Mouse (Mus musculus): ENCODE measurements at regions not wholly inside any gene's neighbourhood (a gene's known extent, or its start where the extent isn't known, plus 50 kb on each side); places are given as distances from the start of the nearest gene placed in this dataset.

DNA sequence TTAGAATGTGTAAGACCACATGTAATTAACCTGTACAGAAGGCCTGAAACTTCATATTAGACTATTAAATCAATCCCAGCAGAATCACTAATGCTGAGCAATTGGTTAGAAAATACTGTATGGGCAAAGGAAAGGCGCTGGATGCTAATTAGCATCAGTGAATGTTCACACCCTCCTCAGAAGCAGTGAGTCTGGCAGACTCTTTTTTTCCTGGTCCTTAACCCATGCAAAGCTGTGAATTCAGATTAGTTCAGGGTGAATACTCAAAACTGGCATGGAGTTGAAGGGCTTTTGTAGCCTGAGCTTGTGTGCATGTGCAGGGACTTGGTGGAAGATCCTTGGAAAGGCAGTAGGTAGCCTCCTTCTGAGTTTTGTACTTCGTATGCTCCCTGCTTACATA is 179.3 kb downstream of the Slc4a3 start:
- H3K4me1 ChIP-seq (ENCODE audit: control insufficient read depth, insufficient read depth, low read length): no peaks in the 10 kb centered on the region
- H3K4me3 ChIP-seq (ENCODE audit: insufficient read depth, low read depth, low read length): no peak overlapping the region
- WGBS: 46% methylated on average over 2 of the region's 2 CpGs
- TF ChIP-seq CTCF (IDR thresholded peaks at IDR 0.05; ENCODE audit: insufficient read depth, low read depth, low read length) (no peak), POLR2A (IDR thresholded peaks at IDR 0.05; ENCODE audit: insufficient read depth, low read depth, low read length) (no peak)
- H3K27ac ChIP-seq (ENCODE audit: insufficient read depth, low read depth, low read length): no peak overlapping the region

DNA sequence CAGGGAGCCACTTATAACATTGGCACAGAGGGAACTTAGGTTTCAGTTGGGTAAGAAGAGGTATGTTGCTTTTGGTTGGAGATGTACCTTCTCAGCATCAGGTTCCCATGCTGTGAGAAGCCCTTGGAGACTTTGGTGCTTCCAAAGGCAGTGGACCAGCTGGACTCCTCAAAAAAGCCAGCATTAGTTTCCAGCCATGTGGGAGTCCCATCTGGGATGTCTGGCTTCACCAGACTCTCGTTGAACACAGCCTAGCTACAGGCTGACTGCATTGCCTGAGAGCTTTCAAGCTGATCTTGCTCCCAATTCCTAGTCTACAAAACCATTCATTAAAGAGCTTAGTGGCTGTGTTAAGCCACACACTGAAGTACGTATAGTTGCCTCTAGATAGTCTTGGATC is 182.8 kb downstream of the Slc4a3 start:
- Histone ChIP-seq H3K27ac (ENCODE audit: insufficient read depth, low read depth, low read length) (no peak overlapping the region), H3K4me1 (ENCODE audit: control insufficient read depth, insufficient read depth, low read length) (no peaks in the 10 kb centered on the region), H3K4me3 (ENCODE audit: insufficient read depth, low read depth, low read length) (no peak overlapping the region)
- no peak for TF ChIP-seq CTCF (IDR thresholded peaks at IDR 0.05; ENCODE audit: insufficient read depth, low read depth, low read length)
- TF ChIP-seq POLR2A (IDR thresholded peaks at IDR 0.05; ENCODE audit: insufficient read depth, low read depth, low read length): no peak
- WGBS: 67% methylated on average over 2 of the region's 2 CpGs

- TF ChIP-seq POLR2A (IDR thresholded peaks at IDR 0.05; ENCODE audit: insufficient read depth, low read depth, low read length) (no peak), CTCF (IDR thresholded peaks at IDR 0.05; ENCODE audit: insufficient read depth, low read depth, low read length) (no peak)
- Histone ChIP-seq H3K27ac (ENCODE audit: insufficient read depth, low read depth, low read length) (no peak overlapping the region), H3K4me1 (ENCODE audit: control insufficient read depth, insufficient read depth, low read length) (no peaks in the 10 kb centered on the region), H3K4me3 (ENCODE audit: insufficient read depth, low read depth, low read length) (no peak overlapping the region)
- WGBS: 80% methylated on average over 4 of the region's 4 CpGs
These were observed 187.7 kb downstream of the Slc4a3 start for GRCm38 (mm10) chr1:75733791-75734190.

- H3K4me1 ChIP-seq (ENCODE audit: control insufficient read depth, insufficient read depth, low read length): no peaks in the 10 kb centered on the region
- H3K4me3 ChIP-seq (ENCODE audit: insufficient read depth, low read depth, low read length): no peak overlapping the region
- WGBS: 29% methylated on average over 5 of the region's 5 CpGs
- TF ChIP-seq CTCF (IDR thresholded peaks at IDR 0.05; ENCODE audit: insufficient read depth, low read depth, low read length) (no peak), POLR2A (IDR thresholded peaks at IDR 0.05; ENCODE audit: insufficient read depth, low read depth, low read length) (no peak)
- H3K27ac ChIP-seq (ENCODE audit: insufficient read depth, low read depth, low read length): no peak overlapping the region
These were observed 192.6 kb downstream of the Slc4a3 start for GRCm38 (mm10) chr1:75738651-75739050.

DNA sequence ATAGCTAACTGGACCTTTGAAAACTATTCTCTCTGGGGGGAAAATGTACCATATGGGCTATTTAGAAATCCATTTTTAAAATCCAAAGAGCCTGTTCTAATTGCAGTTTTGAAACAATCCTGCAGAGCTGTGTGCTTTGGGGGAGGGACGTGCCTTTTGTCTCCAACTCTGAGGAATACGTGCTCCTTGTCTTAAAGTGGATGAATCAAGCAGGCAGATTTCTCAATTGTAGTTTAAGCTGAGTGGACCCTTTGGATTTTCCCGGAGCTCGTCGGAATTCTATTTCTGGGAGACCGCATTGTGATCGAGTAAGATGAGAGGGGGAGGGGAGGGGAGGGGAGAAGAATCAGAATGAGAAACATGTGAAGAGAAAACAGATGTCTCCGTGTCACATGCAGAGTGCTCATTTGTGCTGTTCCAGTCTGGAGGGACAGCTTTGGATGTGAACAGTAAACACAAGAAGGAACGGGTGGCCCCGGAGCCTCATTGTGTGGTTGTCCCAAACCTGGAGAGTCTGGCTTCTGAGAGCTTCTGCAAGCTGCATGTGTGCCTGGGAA is 203.7 kb downstream of the Slc4a3 start:
- no peak overlapping the region for H3K27ac ChIP-seq (ENCODE audit: insufficient read depth, low read depth, low read length)
- 0 out of 2 replicates have a peak, but pooled peaks cover 3% of the 10 kb centered on the region for H3K4me1 ChIP-seq (ENCODE audit: control insufficient read depth, insufficient read depth, low read length)
- H3K4me3 ChIP-seq (ENCODE audit: insufficient read depth, low read depth, low read length): no peak overlapping the region
- TF ChIP-seq POLR2A (IDR thresholded peaks at IDR 0.05; ENCODE audit: insufficient read depth, low read depth, low read length): no peak
- TF ChIP-seq CTCF (IDR thresholded peaks at IDR 0.05; ENCODE audit: insufficient read depth, low read depth, low read length): no peak
- WGBS: 20% methylated on average over 10 of the region's 10 CpGs

GRCm38 (mm10) chr1:75772131-75772530 is 226.1 kb downstream of the Slc4a3 start:
- WGBS: 67% methylated on average over 5 of the region's 5 CpGs
- no peak overlapping the region for H3K27ac ChIP-seq (ENCODE audit: insufficient read depth, low read depth, low read length)
- H3K4me3 ChIP-seq (ENCODE audit: insufficient read depth, low read depth, low read length): no peak overlapping the region
- no peaks in the 10 kb centered on the region for H3K4me1 ChIP-seq (ENCODE audit: control insufficient read depth, insufficient read depth, low read length)
- no peak for TF ChIP-seq POLR2A (IDR thresholded peaks at IDR 0.05; ENCODE audit: insufficient read depth, low read depth, low read length)
- TF ChIP-seq CTCF (IDR thresholded peaks at IDR 0.05; ENCODE audit: insufficient read depth, low read depth, low read length): no peak

DNA sequence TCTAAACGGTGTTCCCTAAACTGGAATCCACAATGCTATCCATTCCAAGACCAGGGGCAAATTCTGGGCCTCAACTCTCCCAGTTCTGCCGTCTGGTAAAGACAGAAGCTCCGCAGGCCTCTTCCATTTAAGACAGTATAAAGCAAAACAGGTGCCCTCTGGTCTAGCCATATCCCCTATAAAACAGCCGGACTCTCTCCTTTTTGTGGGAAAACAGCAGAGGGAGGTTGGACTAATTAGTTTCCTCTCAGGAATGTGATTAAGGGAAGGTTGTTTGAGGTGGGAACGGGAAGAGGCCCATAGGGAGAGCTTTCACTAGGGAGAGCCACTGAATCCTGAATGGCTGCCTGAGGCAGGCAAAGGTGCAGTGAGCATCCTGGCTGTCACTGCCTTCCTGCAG is 226.9 kb downstream of the Slc4a3 start:
- H3K4me1 ChIP-seq (ENCODE audit: control insufficient read depth, insufficient read depth, low read length): no peaks in the 10 kb centered on the region
- TF ChIP-seq CTCF (IDR thresholded peaks at IDR 0.05; ENCODE audit: insufficient read depth, low read depth, low read length) (no peak), POLR2A (IDR thresholded peaks at IDR 0.05; ENCODE audit: insufficient read depth, low read depth, low read length) (no peak)
- H3K27ac ChIP-seq (ENCODE audit: insufficient read depth, low read depth, low read length): no peak overlapping the region
- H3K4me3 ChIP-seq (ENCODE audit: insufficient read depth, low read depth, low read length): no peak overlapping the region
- WGBS: 86% methylated on average over 5 of the region's 5 CpGs

GRCm38 (mm10) chr1:75778889-75779288 is 232.8 kb downstream of the Slc4a3 start:
- WGBS: 79% methylated on average over 8 of the region's 8 CpGs
- no peak for TF ChIP-seq CTCF (IDR thresholded peaks at IDR 0.05; ENCODE audit: insufficient read depth, low read depth, low read length)
- no peak for TF ChIP-seq POLR2A (IDR thresholded peaks at IDR 0.05; ENCODE audit: insufficient read depth, low read depth, low read length)
- H3K4me3 ChIP-seq (ENCODE audit: insufficient read depth, low read depth, low read length): no peak overlapping the region
- no peaks in the 10 kb centered on the region for H3K4me1 ChIP-seq (ENCODE audit: control insufficient read depth, insufficient read depth, low read length)
- H3K27ac ChIP-seq (ENCODE audit: insufficient read depth, low read depth, low read length): no peak overlapping the region

- TF ChIP-seq CTCF (IDR thresholded peaks at IDR 0.05; ENCODE audit: insufficient read depth, low read depth, low read length) (no peak), POLR2A (IDR thresholded peaks at IDR 0.05; ENCODE audit: insufficient read depth, low read depth, low read length) (no peak)
- WGBS: 45% methylated on average over 2 of the region's 2 CpGs
- Histone ChIP-seq H3K4me1 (ENCODE audit: control insufficient read depth, insufficient read depth, low read length) (no peaks in the 10 kb centered on the region), H3K4me3 (ENCODE audit: insufficient read depth, low read depth, low read length) (no peak overlapping the region), H3K27ac (ENCODE audit: insufficient read depth, low read depth, low read length) (no peak overlapping the region)
These were observed 237.1 kb downstream of the Slc4a3 start for GRCm38 (mm10) chr1:75783206-75783605.

Data from olfactory bulb, adult 2 months (tissue).